Mouse (Mus musculus): ENCODE measurements around the gene Tcta.
"Not testable (repeated sequence)": the region's sequence is repeated elsewhere in the genome, so short reads cannot be mapped to it uniquely, and the experiment has no call there.

The Tcta gene

GRCm38 (mm10) chr9:108305629-108306520 lies at the start of gene Tcta, which contains the start of gene Rhoa:
TSS of gene Tcta (minus strand) at chr9:108306160.
TSS of gene Rhoa (plus strand) at chr9:108306129.
- DNase-seq (ENCODE audit: low read depth, low spot score), result peak; percentile 100

GRCm38 (mm10) chr9:108349727-108350126 lies 43.8 kb upstream of the Tcta start:
- no peak for DNase-seq (ENCODE audit: low read depth, low spot score)

GRCm38 (mm10) chr9:108348290-108348680 lies 42.3 kb upstream of the Tcta start:
- peak; percentile 35 for DNase-seq (ENCODE audit: low read depth, low spot score)

GRCm38 (mm10) chr9:108347540-108348289 lies 41.8 kb upstream of the Tcta start, which contains the start of gene Usp4:
TSS of gene Usp4 (plus strand) at chr9:108347853.
- DNase-seq (ENCODE audit: low read depth, low spot score), result peak; percentile 91

GRCm38 (mm10) chr9:108347024-108347423 lies 41.1 kb upstream of the Tcta start:
- no peak for DNase-seq (ENCODE audit: low read depth, low spot score)

GRCm38 (mm10) chr9:108344471-108344870 lies 38.5 kb upstream of the Tcta start:
- DNase-seq (ENCODE audit: low read depth, low spot score), result no peak

- no peak for DNase-seq (ENCODE audit: low read depth, low spot score)
These were observed 37.9 kb upstream of the Tcta start for GRCm38 (mm10) chr9:108343835-108344234.

- DNase-seq (ENCODE audit: low read depth, low spot score), result no peak
These were observed 37.4 kb upstream of the Tcta start for GRCm38 (mm10) chr9:108343331-108343730.

- no peak for DNase-seq (ENCODE audit: low read depth, low spot score)
These were observed 36.4 kb upstream of the Tcta start for GRCm38 (mm10) chr9:108342301-108342831.

- peak; percentile 33 for DNase-seq (ENCODE audit: low read depth, low spot score)
These were observed 35.8 kb upstream of the Tcta start for GRCm38 (mm10) chr9:108341801-108342200.

- DNase-seq (ENCODE audit: low read depth, low spot score), result peak; percentile 19
These were observed 35.1 kb upstream of the Tcta start for GRCm38 (mm10) chr9:108341139-108341475.

- peak; percentile 29 for DNase-seq (ENCODE audit: low read depth, low spot score)
These were observed 34.5 kb upstream of the Tcta start for GRCm38 (mm10) chr9:108340258-108341138.

GRCm38 (mm10) chr9:108339886-108340257 lies 33.9 kb upstream of the Tcta start:
- DNase-seq (ENCODE audit: low read depth, low spot score), result peak; percentile 57

GRCm38 (mm10) chr9:108338886-108339781 lies 33.2 kb upstream of the Tcta start, which contains the start of gene Gpx1:
TSS of gene Gpx1 (plus strand) at chr9:108338903.
- DNase-seq (ENCODE audit: low read depth, low spot score), result peak; percentile 100

- peak; percentile 62 for DNase-seq (ENCODE audit: low read depth, low spot score)
These were observed 32.6 kb upstream of the Tcta start for GRCm38 (mm10) chr9:108338551-108338885.

- peak; percentile 56 for DNase-seq (ENCODE audit: low read depth, low spot score)
These were observed 32.0 kb upstream of the Tcta start for GRCm38 (mm10) chr9:108337848-108338550.

- no peak for DNase-seq (ENCODE audit: low read depth, low spot score)
These were observed 19.9 kb upstream of the Tcta start for GRCm38 (mm10) chr9:108325811-108326210.

GRCm38 (mm10) chr9:108324784-108325183 lies 18.8 kb upstream of the Tcta start:
- no peak for DNase-seq (ENCODE audit: low read depth, low spot score)

GRCm38 (mm10) chr9:108322054-108322453 lies 16.1 kb upstream of the Tcta start:
- not testable (repeated sequence) for DNase-seq (ENCODE audit: low read depth, low spot score)

GRCm38 (mm10) chr9:108318462-108318861 lies 12.5 kb upstream of the Tcta start:
- no peak for DNase-seq (ENCODE audit: low read depth, low spot score)

All from ZHBTc4 (cell line).